ENCODE assay signal across 15 mouse cellular contexts in the genomic region with DNA sequence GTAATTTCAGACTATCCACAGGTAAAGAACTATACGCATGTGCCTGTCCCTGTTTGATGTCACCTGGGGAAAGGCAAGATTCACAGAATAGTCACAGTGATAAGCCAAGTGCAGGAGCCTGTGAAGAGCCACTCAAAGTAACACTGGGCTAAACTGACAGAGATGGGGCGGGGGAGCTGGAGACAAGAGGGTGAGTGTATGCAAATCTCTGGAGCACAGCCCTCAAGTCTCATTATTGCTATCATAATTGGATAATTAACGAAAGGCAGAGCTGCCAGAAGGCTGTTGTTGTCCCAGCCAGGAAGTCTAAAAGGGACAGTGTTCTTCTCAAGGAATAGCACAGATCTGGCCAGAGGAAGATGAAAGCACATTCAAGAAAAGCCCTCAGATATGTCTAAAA.
DNase-seq lines count a peak whose midpoint lies in the region; ATAC-seq and TF ChIP-seq lines count a peak whose summit lies in the region.
"Had no signal": no experiment of that assay in that cellular context is flagged by ENCODE, and none has a peak within 500 bp of the region (broad histone marks: within the 10 kb centered on the region; RNA-seq: fewer than 3 reads in every experiment).

No protein-coding gene starts in this region.

- no peaks in the 10 kb centered on the region for H3K9me3 ChIP-seq in hindbrain, embryonic 11.5 days (ENCODE audit: control insufficient read depth, low read length)
- no peaks in the 10 kb centered on the region for H3K9me3 ChIP-seq in hindbrain, embryonic 14.5 days (ENCODE audit: control insufficient read depth, low read length)
- H3K9me3 ChIP-seq in forebrain, embryonic 13.5 days (replicated peaks) = no peaks in the 10 kb centered on the region
- no peaks in the 10 kb centered on the region for H3K9me3 ChIP-seq in hindbrain, postnatal 0 days (ENCODE audit: low read length)
- H3K9me3 ChIP-seq: embryonic facial prominence, embryonic 10.5 days had no signal

- DNase-seq in cerebellum, postnatal 10 days = peak; percentile 47
- DNase-seq in cerebellum, adult 9-10 months = no peak
- no peak for DNase-seq in hindbrain, embryonic 11.5 days (ENCODE audit: low spot score)
- no peak for DNase-seq in hindbrain, embryonic 14.5 days (ENCODE audit: low spot score)
- DNase-seq in hindbrain, postnatal 0 days (ENCODE audit: low spot score) = peak; percentile 61
- DNase-seq in adrenal gland, adult 2 months = no peak
- DNase-seq: cerebellum, postnatal 25 days; liver; lung, adult 2 months had no signal

- ATAC-seq in hindbrain, embryonic 11.5 days (ENCODE audit: low FRiP score) = no peak
- no peak; the same call in 1 of the 2 replicates for ATAC-seq in hindbrain, embryonic 14.5 days (ENCODE audit: low FRiP score)
- peak; percentile 82 for ATAC-seq in forebrain, embryonic 13.5 days
- peak; percentile 66 for ATAC-seq in hindbrain, postnatal 0 days
- no peak for ATAC-seq in cerebellum, adult (ENCODE audit: insufficient number of reproducible peaks, low FRiP score, low TSS enrichment)
- ATAC-seq: Patski had no signal

- no peak overlapping the region for H3K4me2 ChIP-seq in hindbrain, embryonic 11.5 days (replicated peaks; ENCODE audit: low read depth, low read length)
- H3K4me2 ChIP-seq in hindbrain, embryonic 14.5 days (replicated peaks) = no peak overlapping the region
- H3K4me2 ChIP-seq in forebrain, embryonic 13.5 days = no peak overlapping the region
- no peak overlapping the region for H3K4me2 ChIP-seq in hindbrain, postnatal 0 days (ENCODE audit: low read depth, low read length)

- H3K27me3 ChIP-seq in hindbrain, embryonic 11.5 days (ENCODE audit: control insufficient read depth, insufficient read depth, low read length) = no peaks in the 10 kb centered on the region
- H3K27me3 ChIP-seq in hindbrain, embryonic 14.5 days (ENCODE audit: control insufficient read depth, insufficient read depth, low read length) = no peaks in the 10 kb centered on the region
- no peaks in the 10 kb centered on the region for H3K27me3 ChIP-seq in forebrain, embryonic 13.5 days
- H3K27me3 ChIP-seq in hindbrain, postnatal 0 days (ENCODE audit: insufficient read depth, low read length) = no peaks in the 10 kb centered on the region
- H3K27me3 ChIP-seq: Patski had no signal

- 0 out of 2 replicates have a peak overlapping the region, but pooled peaks have one; percentile 9 for H3K27ac ChIP-seq in hindbrain, embryonic 11.5 days (ENCODE audit: low read depth, low read length)
- no peak overlapping the region; the same call in 1 of the 2 replicates for H3K27ac ChIP-seq in hindbrain, embryonic 14.5 days
- H3K27ac ChIP-seq in forebrain, embryonic 13.5 days = no peak overlapping the region
- H3K27ac ChIP-seq in hindbrain, postnatal 0 days = no peak overlapping the region
- H3K27ac ChIP-seq: embryonic facial prominence, embryonic 10.5 days; macrophage had no signal

- no peak overlapping the region for H3K9ac ChIP-seq in hindbrain, embryonic 11.5 days (ENCODE audit: low read depth, low read length)
- H3K9ac ChIP-seq in hindbrain, embryonic 14.5 days = no peak overlapping the region
- H3K9ac ChIP-seq in forebrain, embryonic 13.5 days = no peak overlapping the region
- H3K9ac ChIP-seq in hindbrain, postnatal 0 days (replicated peaks; ENCODE audit: low read length) = no peak overlapping the region

- no peaks in the 10 kb centered on the region for H3K4me1 ChIP-seq in hindbrain, embryonic 11.5 days (replicated peaks; ENCODE audit: control insufficient read depth, insufficient read depth, low read length)
- peaks cover 14% of the 10 kb centered on the region for H3K4me1 ChIP-seq in hindbrain, embryonic 14.5 days (replicated peaks; ENCODE audit: control insufficient read depth, insufficient read depth, low read length)
- peaks cover 16% of the 10 kb centered on the region for H3K4me1 ChIP-seq in forebrain, embryonic 13.5 days
- 0 out of 2 replicates have a peak, but pooled peaks cover 8% of the 10 kb centered on the region for H3K4me1 ChIP-seq in hindbrain, postnatal 0 days (ENCODE audit: insufficient read depth, low read length)

- H3K36me3 ChIP-seq in hindbrain, embryonic 11.5 days (ENCODE audit: control insufficient read depth, insufficient read depth, low read length) = no peaks in the 10 kb centered on the region
- H3K36me3 ChIP-seq in hindbrain, embryonic 14.5 days (replicated peaks; ENCODE audit: control insufficient read depth, insufficient read depth) = no peaks in the 10 kb centered on the region
- no peaks in the 10 kb centered on the region for H3K36me3 ChIP-seq in forebrain, embryonic 13.5 days (ENCODE audit: poor library complexity, severe bottlenecking)
- H3K36me3 ChIP-seq in hindbrain, postnatal 0 days (ENCODE audit: insufficient read depth, low read length) = no peaks in the 10 kb centered on the region
- H3K36me3 ChIP-seq: embryonic facial prominence, embryonic 10.5 days had no signal

- TF ChIP-seq CTCF in hindbrain, postnatal 0 days (IDR thresholded peaks at IDR 0.05; ENCODE audit: low read depth) = no peak

- no peak overlapping the region for H3K4me3 ChIP-seq in hindbrain, embryonic 11.5 days (ENCODE audit: low read depth, low read length)
- no peak overlapping the region for H3K4me3 ChIP-seq in hindbrain, embryonic 14.5 days (replicated peaks; ENCODE audit: low read length)
- no peak overlapping the region for H3K4me3 ChIP-seq in forebrain, embryonic 13.5 days
- H3K4me3 ChIP-seq in hindbrain, postnatal 0 days (ENCODE audit: low read length) = no peak overlapping the region
- H3K4me3 ChIP-seq: embryonic facial prominence, embryonic 10.5 days; myocyte had no signal

- 74% methylated on average over 3 of the region's 3 CpGs for WGBS in hindbrain, embryonic 11.5 days
- WGBS in hindbrain, embryonic 14.5 days = 48% methylated on average over 3 of the region's 3 CpGs
- 33% methylated on average over 3 of the region's 3 CpGs for WGBS in forebrain, embryonic 13.5 days
- 45% methylated on average over 3 of the region's 3 CpGs for WGBS in hindbrain, postnatal 0 days

Comparison
In these comparisons a context has a peak if more than half of its experiments do, and no peak if none do; other contexts are left out.
1. DNase-seq: peak in cerebellum, postnatal 10 days (2 of 2) and hindbrain, postnatal 0 days (single experiment); none in cerebellum, adult 9-10 months (single experiment), hindbrain, embryonic 11.5 days (single experiment), hindbrain, embryonic 14.5 days (single experiment) and adrenal gland, adult 2 months (single experiment).
2. ATAC-seq: peak in forebrain, embryonic 13.5 days (single experiment) and hindbrain, postnatal 0 days (single experiment); none in hindbrain, embryonic 11.5 days (single experiment), hindbrain, embryonic 14.5 days (single experiment) and cerebellum, adult (single experiment).